Mouse (Mus musculus) CH12.LX (cell line): Measurements from ENCODE around the gene Zdhhc1. TPM values are rescaled to one million over a fixed set of nuclear protein-coding genes. Genes with fewer than 3 reads are reported as not detected.

Source experiments
- DNase-seq: peaks from one replicate; pipeline ENCODE4 v3.0.0-alpha.2; 2013; ENCODE audit errors: extremely low read depth
- H3K27ac ChIP-seq: 2 replicates; pipeline ENCODE4 v1.5.1; 2012; ENCODE audit warnings: low read depth, mild to moderate bottlenecking, control low read depth, moderate library complexity; ENCODE audit not compliant: insufficient read depth
- H3K27me3 ChIP-seq: replicated peaks from 2 replicates; pipeline ENCODE3; 2012; ENCODE audit warnings: inconsistent platforms
- H3K36me3 ChIP-seq, 2 experiments: replicated peaks in 1 of 2; 2 replicates each; pipeline versions ENCODE3 to v1.6.1; 2012; ENCODE audit warnings: inconsistent platforms in 1 of 2, low read length in 1 of 2, mild to moderate bottlenecking in 1 of 2, mixed read lengths in 1 of 2, moderate library complexity in 1 of 2; ENCODE audit not compliant: control insufficient read depth in 1 of 2, insufficient read depth in 1 of 2
- H3K4me1 ChIP-seq, 2 experiments: 2 replicates each; pipeline ENCODE4 v1.6.1; 2012; ENCODE audit warnings: inconsistent platforms in 1 of 2, moderate library complexity in 1 of 2; ENCODE audit not compliant: insufficient read depth in 2 of 2, control insufficient read depth in 1 of 2
- H3K4me2 ChIP-seq: 2 replicates; pipeline ENCODE4 v1.6.1; 2012; ENCODE audit warnings: low read depth, mild to moderate bottlenecking, control low read depth; ENCODE audit not compliant: poor library complexity, insufficient read depth, severe bottlenecking
- H3K4me3 ChIP-seq, 3 experiments: fragments of 150-350 bp in 1 of 3; sonication (generic) in 1 of 3; replicated peaks in 1 of 3; 2 replicates each; pipeline versions ENCODE3 to v1.5.1; 2011 to 2012; ENCODE audit warnings: low read depth in 2 of 3, low read length in 2 of 3, mild to moderate bottlenecking in 2 of 3, moderate library complexity in 2 of 3, control low read depth in 1 of 3, improper control_type of control experiment in 1 of 3, inconsistent platforms in 1 of 3, mixed read lengths in 1 of 3; ENCODE audit not compliant: poor library complexity in 1 of 3
- H3K79me2 ChIP-seq: replicated peaks from 2 replicates; pipeline ENCODE4 v1.6.1; 2012; ENCODE audit warnings: mild to moderate bottlenecking, moderate library complexity; ENCODE audit not compliant: control insufficient read depth, poor library complexity, insufficient read depth, severe bottlenecking; ENCODE audit errors: extremely low read depth
- H3K9ac ChIP-seq: 2 replicates; pipeline ENCODE4 v1.6.1; 2012; ENCODE audit warnings: low read depth, mild to moderate bottlenecking, control low read depth, moderate library complexity; ENCODE audit not compliant: insufficient read depth
- H3K9me3 ChIP-seq: replicated peaks from 2 replicates; pipeline ENCODE3; 2012; ENCODE audit warnings: low read length, inconsistent platforms, mixed read lengths
- BHLHE40 ChIP-seq: IDR thresholded peaks from 2 replicates; pipeline ENCODE4 v1.6.1; 2011; ENCODE audit warnings: mild to moderate bottlenecking, low read depth, low read length, improper control_type of control experiment
- CHD2 ChIP-seq: IDR thresholded peaks from 2 replicates; pipeline ENCODE4 v1.6.1; 2011; ENCODE audit warnings: low read length, improper control_type of control experiment
- E2F4 ChIP-seq: IDR thresholded peaks from 2 replicates; pipeline ENCODE4 v1.6.1; 2011; ENCODE audit warnings: low read depth, low read length, improper control_type of control experiment; ENCODE audit not compliant: insufficient replicate concordance
- ETS1 ChIP-seq: conservative IDR thresholded peaks from 2 replicates; pipeline ENCODE4 v1.6.1; 2012; ENCODE audit warnings: low read depth, mild to moderate bottlenecking, inconsistent platforms, low read length, improper control_type of control experiment, moderate library complexity
- GABPA ChIP-seq: IDR thresholded peaks from 2 replicates; pipeline ENCODE4 v1.6.1; 2012; ENCODE audit warnings: low read depth, low read length, improper control_type of control experiment, inconsistent platforms; ENCODE audit not compliant: insufficient replicate concordance
- HCFC1 ChIP-seq: IDR thresholded peaks from 2 replicates; pipeline ENCODE4 v1.6.1; 2012; ENCODE audit warnings: low read depth, mild to moderate bottlenecking, inconsistent platforms, low read length, improper control_type of control experiment
- JUND ChIP-seq: conservative IDR thresholded peaks from 2 replicates; pipeline ENCODE4 v1.6.1; 2011; ENCODE audit warnings: low read depth, low read length, improper control_type of control experiment
- KAT2A ChIP-seq: IDR thresholded peaks from 2 replicates; pipeline ENCODE4 v1.6.1; 2012; ENCODE audit warnings: low read length, improper control_type of control experiment, inconsistent platforms; ENCODE audit not compliant: insufficient replicate concordance
- MAX ChIP-seq: IDR thresholded peaks from 2 replicates; pipeline ENCODE4 v1.6.1; 2011; ENCODE audit warnings: low read length, improper control_type of control experiment
- MYC ChIP-seq: IDR thresholded peaks from 2 replicates; pipeline ENCODE4 v1.6.1; 2011; ENCODE audit warnings: low read depth, mild to moderate bottlenecking, improper control_type of control experiment, low read length
- NRF1 ChIP-seq: IDR thresholded peaks from 2 replicates; pipeline ENCODE4 v1.6.1; 2014; ENCODE audit warnings: low read depth, mild to moderate bottlenecking, inconsistent platforms, low read length, improper control_type of control experiment, moderate library complexity
- RAD21 ChIP-seq: IDR thresholded peaks from 2 replicates; pipeline ENCODE4 v1.6.1; 2011; ENCODE audit warnings: low read depth, mild to moderate bottlenecking, low read length, improper control_type of control experiment, moderate library complexity
- TBP ChIP-seq: conservative IDR thresholded peaks from 2 replicates; pipeline ENCODE4 v1.6.1; 2011; ENCODE audit warnings: low read depth, low read length, improper control_type of control experiment
- UBTF ChIP-seq: IDR thresholded peaks from 2 replicates; pipeline ENCODE4 v1.6.1; 2012; ENCODE audit warnings: low read depth, mild to moderate bottlenecking, inconsistent platforms, low read length, improper control_type of control experiment, moderate library complexity
- USF1 ChIP-seq: IDR thresholded peaks from 2 replicates; pipeline ENCODE4 v1.6.1; 2014; ENCODE audit warnings: low read depth, mild to moderate bottlenecking, inconsistent platforms, low read length, improper control_type of control experiment
- ZKSCAN1 ChIP-seq: IDR thresholded peaks from 2 replicates; pipeline ENCODE4 v1.6.1; 2012; ENCODE audit warnings: low read depth, inconsistent platforms, low read length, improper control_type of control experiment, borderline replicate concordance
- ZNF384 ChIP-seq: IDR thresholded peaks from 2 replicates; pipeline ENCODE4 v1.6.1; 2012; ENCODE audit warnings: low read depth, low read length, improper control_type of control experiment, inconsistent platforms
- dilution Hi-C: fragments of 300-500 bp; cut with MboI; formaldehyde crosslinking; loops from 2 replicates; pipeline ENCODE4 v1.14.3; 2020; ENCODE audit warnings: low sequenced_read_pairs; ENCODE audit not compliant: extremely low pct_unique_long_range_greater_than_20kb, extremely low pct_ligation_motif_present
- in situ Hi-C: fragments of 300-500 bp; cut with MboI; formaldehyde crosslinking; loops from 3 replicates; pipeline ENCODE4 v1.14.3; 2019; ENCODE audit warnings: low sequenced_read_pairs, low pct_ligation_motif_present, low pct_unique_long_range_greater_than_20kb, mixed read lengths
- polyA plus RNA-seq: library from polyadenylated mRNA; unstranded; fragments of >175 nt; gene quantifications from 2 replicates; pipeline ENCODE4 v1.2.1, GENCODE M21; 2012; ENCODE audit warnings: low read depth; ENCODE audit not compliant: insufficient read length
- total RNA-seq, 2 experiments: library from RNA; depleted of rRNA; stranded (reverse); fragments of 300-350 nt in 1 of 2; fragments of >200 nt in 1 of 2; gene quantifications; 2 replicates each; pipeline ENCODE4 v1.2.3; 2012 to 2014

Zdhhc1 gene
- total and polyA plus RNA-seq, 3 experiments: 1.6 to 3.6 (median 2.6) TPM

GRCm38 (mm10) chr8:105448596-105448995 lies 48.1 kb downstream of the Zdhhc1 start:
- no peak for TF ChIP-seq CHD2
- no peak for TF ChIP-seq HCFC1
- TF ChIP-seq ZKSCAN1: no peak
- TF ChIP-seq, all 38 proteins: peak for 0
- Histone ChIP-seq H3K9me3 (no peaks in the 10 kb centered on the region), H3K4me2 (no peak overlapping the region), H3K4me1 (peaks cover 2 to 16% of the 10 kb centered on the region in 2 experiments; a peak in 3 of 4 replicates), H3K27me3 (peaks cover 14% of the 10 kb centered on the region), H3K36me3 (no peaks in the 10 kb centered on the region), H3K79me2 (no peaks in the 10 kb centered on the region), H3K27ac (no peak overlapping the region), H3K4me3 (no peak overlapping the region), H3K9ac (no peak overlapping the region)
- in situ Hi-C loops (no loop called here), dilution Hi-C loops (no loop called here)
- DNase-seq: no peak

DNA sequence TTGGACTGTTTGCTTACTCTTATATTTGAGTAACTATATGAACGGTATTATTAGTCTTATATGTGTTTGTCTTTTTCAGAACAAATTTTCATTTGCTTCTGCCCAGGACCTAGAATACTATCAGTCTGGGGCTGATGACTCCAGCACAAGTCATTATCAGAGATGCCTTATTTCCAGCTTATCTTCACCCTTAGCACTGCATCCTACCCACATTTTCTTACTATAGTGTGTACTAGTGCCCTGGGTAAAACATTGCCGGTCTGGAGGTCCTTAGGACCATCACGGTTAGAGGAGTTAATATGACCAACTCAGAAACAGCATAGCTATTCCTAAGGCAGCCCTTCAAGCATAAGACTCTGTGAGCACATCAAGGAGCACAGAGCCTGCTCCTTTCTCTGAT lies 48.5 kb downstream of the Zdhhc1 start:
- Histone ChIP-seq H3K79me2 (no peaks in the 10 kb centered on the region), H3K4me2 (no peak overlapping the region), H3K9me3 (no peaks in the 10 kb centered on the region), H3K9ac (no peak overlapping the region), H3K4me1 (peaks cover 2 to 16% of the 10 kb centered on the region in 2 experiments; a peak in 3 of 4 replicates), H3K4me3 (no peak overlapping the region), H3K27me3 (peaks cover 18% of the 10 kb centered on the region), H3K36me3 (no peaks in the 10 kb centered on the region), H3K27ac (no peak overlapping the region)
- TF ChIP-seq JUND (no peak), MAX (no peak), ZNF384 (no peak), ETS1 (no peak), ZKSCAN1 (no peak), CHD2 (no peak), BHLHE40 (no peak), USF1 (no peak), UBTF (no peak), KAT2A (no peak), GABPA (no peak), MYC (no peak), NRF1 (no peak), E2F4 (no peak), RAD21 (no peak), HCFC1 (no peak), TBP (no peak)
- dilution Hi-C loops: no loop called here
- in situ Hi-C loops: no loop called here
- no peak for DNase-seq
